Mouse (Mus musculus): ENCODE measurements around the gene E030018B13Rik. TPM values are rescaled to one million over a fixed set of nuclear protein-coding genes. Genes with fewer than 3 reads are reported as not detected.

E030018B13Rik gene
- total and polyA plus RNA-seq, 3 experiments = not detected

DNA sequence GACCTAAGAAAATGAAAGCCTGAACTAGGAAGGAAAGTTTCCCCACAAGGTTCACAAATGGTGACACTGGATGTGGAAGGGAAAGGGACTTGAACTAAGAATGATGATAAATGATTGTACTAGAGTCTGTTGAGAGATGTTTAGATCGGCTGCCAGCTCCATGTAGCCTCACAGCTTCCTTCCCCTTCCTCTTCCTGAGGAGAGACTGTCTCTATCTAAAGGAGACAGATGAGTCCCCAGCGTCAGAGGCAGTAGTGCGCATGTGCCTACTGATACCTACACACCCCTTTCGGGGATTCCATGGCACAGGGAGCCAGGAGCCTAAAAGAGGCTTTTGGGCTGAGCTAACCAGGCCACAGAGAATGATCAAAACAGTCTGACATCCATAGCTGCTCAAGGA lies 24.8 kb downstream of the E030018B13Rik start:
- intact Hi-C loops (cut with DNase I) = loop anchor here (2.0 to 5.0 kb wide), 3 partner anchors 51 to 135 kb away; no protein-coding TSS in a partner anchor
- WGBS = 62% methylated on average over 4 of the region's 4 CpGs
- Histone ChIP-seq H3K27me3 (ENCODE audit: control insufficient read depth, insufficient read depth, low read length) (no peaks in the 10 kb centered on the region), H3K4me1 (ENCODE audit: control insufficient read depth, insufficient read depth, low read length) (peaks cover 2% of the 10 kb centered on the region; the same call in 1 of the 2 replicates), H3K36me3 (ENCODE audit: control insufficient read depth, insufficient read depth, low read length) (no peaks in the 10 kb centered on the region), H3K4me3 (no peak overlapping the region), H3K79me2 (replicated peaks; ENCODE audit: control insufficient read depth, insufficient read depth, low read length) (no peaks in the 10 kb centered on the region), H3K9ac (ENCODE audit: low read depth, low read length) (no peak overlapping the region), H3K27ac (no peak overlapping the region)
- TF ChIP-seq CTCF (IDR thresholded peaks at IDR 0.05) (no peak), EP300 (IDR thresholded peaks at IDR 0.05; ENCODE audit: insufficient read depth, low read depth, low read length) (no peak), POLR2A (IDR thresholded peaks at IDR 0.05; ENCODE audit: insufficient read depth, low read depth, low read length) (no peak)
- no peak for DNase-seq

DNA sequence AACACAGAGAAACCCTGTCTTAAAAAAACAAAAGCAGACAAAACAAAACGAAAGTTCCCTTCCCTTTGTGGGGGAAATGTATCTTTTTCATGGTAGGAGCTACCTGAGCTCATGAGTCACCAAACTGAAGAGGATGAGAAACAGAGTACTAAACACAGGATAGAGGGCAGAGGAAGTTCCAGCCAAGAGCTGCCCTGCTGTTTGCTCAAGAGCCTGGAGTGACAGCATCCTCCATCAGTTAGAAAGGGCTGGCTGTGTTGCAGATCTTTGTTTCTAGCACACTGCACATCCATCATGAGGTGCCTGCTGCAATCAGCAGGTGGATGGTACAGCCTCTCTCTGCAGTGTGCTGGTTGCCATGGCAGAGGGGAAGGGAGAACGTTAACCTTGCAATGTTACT lies 27.3 kb downstream of the E030018B13Rik start:
- Histone ChIP-seq H3K27me3 (ENCODE audit: control insufficient read depth, insufficient read depth, low read length) (no peaks in the 10 kb centered on the region), H3K27ac (no peak overlapping the region), H3K4me1 (ENCODE audit: control insufficient read depth, insufficient read depth, low read length) (peaks cover 2% of the 10 kb centered on the region; the same call in 1 of the 2 replicates), H3K36me3 (ENCODE audit: control insufficient read depth, insufficient read depth, low read length) (no peaks in the 10 kb centered on the region), H3K9ac (ENCODE audit: low read depth, low read length) (no peak overlapping the region), H3K79me2 (replicated peaks; ENCODE audit: control insufficient read depth, insufficient read depth, low read length) (no peaks in the 10 kb centered on the region), H3K4me3 (no peak overlapping the region)
- WGBS = 53% methylated on average over 2 of the region's 2 CpGs
- intact Hi-C loops (cut with DNase I) = loop anchor here (5.0 kb wide), 2 partner anchors 48 to 113 kb away; no protein-coding TSS in a partner anchor
- DNase-seq = no peak
- TF ChIP-seq CTCF (IDR thresholded peaks at IDR 0.05) = no peak
- TF ChIP-seq EP300 (IDR thresholded peaks at IDR 0.05; ENCODE audit: insufficient read depth, low read depth, low read length) = no peak
- TF ChIP-seq POLR2A (IDR thresholded peaks at IDR 0.05; ENCODE audit: insufficient read depth, low read depth, low read length) = no peak

DNA sequence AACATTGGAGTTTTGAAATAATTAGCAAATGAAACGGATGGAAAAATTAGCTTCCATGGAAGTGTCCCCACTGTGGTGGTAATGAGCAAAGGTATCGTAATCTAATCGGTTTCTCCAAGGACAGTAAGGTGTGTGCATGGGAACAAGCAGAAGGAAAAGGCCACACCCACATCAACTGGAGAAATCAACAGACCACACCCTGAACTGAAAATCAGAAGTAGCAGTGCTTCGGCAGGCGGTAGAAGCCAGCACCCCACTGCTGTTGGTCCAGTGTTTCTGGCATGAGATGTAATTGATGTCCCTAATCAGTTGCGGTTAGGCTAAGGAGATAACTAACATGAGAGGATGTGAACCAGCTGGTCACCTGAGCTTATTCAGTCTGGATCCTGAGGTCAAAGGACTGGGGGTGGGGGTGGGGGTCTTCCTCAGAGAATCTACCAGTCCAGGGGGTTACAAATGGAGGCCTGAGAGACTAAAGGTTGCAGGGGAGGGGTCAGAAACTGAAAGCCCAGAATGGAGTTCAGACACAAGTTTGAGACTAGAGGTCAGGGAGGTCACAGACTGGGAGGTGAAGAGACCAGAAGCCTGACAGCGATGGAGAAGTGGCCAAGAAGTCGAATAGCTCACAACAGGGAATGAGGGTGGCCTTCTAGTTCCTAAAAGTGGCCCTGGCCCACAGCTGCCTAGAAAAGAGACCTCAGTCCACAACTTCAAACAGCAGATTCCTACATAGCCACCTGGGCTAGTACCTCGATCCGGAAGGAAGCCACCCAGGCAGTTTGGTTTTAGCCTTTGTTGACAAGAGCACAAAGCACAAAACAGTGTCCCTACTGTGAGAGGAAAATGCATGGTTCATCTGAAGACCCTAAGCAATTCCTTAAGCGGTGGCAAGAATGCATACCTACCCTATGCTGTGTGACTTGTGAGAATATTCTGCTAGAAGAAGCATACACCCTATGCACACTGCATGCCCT lies 31.1 kb downstream of the E030018B13Rik start:
- no peaks in the 10 kb centered on the region for H3K36me3 ChIP-seq (ENCODE audit: control insufficient read depth, insufficient read depth, low read length)
- no peaks in the 10 kb centered on the region for H3K27me3 ChIP-seq (ENCODE audit: control insufficient read depth, insufficient read depth, low read length)
- no peak for DNase-seq
- TF ChIP-seq EP300 (IDR thresholded peaks at IDR 0.05; ENCODE audit: insufficient read depth, low read depth, low read length) = no peak
- TF ChIP-seq POLR2A (IDR thresholded peaks at IDR 0.05; ENCODE audit: insufficient read depth, low read depth, low read length) = no peak
- no peak for TF ChIP-seq CTCF (IDR thresholded peaks at IDR 0.05)
- H3K4me1 ChIP-seq (ENCODE audit: control insufficient read depth, insufficient read depth, low read length) = no peaks in the 10 kb centered on the region
- no peaks in the 10 kb centered on the region for H3K79me2 ChIP-seq (replicated peaks; ENCODE audit: control insufficient read depth, insufficient read depth, low read length)
- H3K9ac ChIP-seq (ENCODE audit: low read depth, low read length) = no peak overlapping the region
- intact Hi-C loops (cut with DNase I) = no loop called here
- no peak overlapping the region for H3K27ac ChIP-seq
- no peak overlapping the region for H3K4me3 ChIP-seq
- WGBS = 73% methylated on average over 11 of the region's 11 CpGs

DNA sequence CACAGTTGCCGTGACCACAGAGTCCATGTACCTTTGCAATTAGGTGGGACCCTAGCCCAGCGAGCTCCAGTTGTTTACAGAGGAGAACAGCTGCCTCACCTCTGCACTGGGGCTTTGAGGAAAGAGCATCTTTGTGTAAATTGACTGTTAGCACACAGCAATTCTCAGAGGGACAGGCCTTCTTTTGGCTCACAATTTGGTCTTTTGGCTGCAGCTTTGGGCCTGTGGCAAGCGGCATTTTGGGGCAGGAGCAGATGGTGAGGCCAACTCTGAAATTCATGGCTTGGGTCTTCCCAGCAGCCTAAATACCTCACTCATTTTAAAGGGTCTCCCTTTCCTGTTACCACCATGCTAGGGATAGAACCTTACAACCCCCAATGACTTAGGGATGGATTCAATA lies 32.5 kb downstream of the E030018B13Rik start:
- no peak for DNase-seq
- no peaks in the 10 kb centered on the region for H3K27me3 ChIP-seq (ENCODE audit: control insufficient read depth, insufficient read depth, low read length)
- H3K4me1 ChIP-seq (ENCODE audit: control insufficient read depth, insufficient read depth, low read length) = no peaks in the 10 kb centered on the region
- no peak overlapping the region for H3K9ac ChIP-seq (ENCODE audit: low read depth, low read length)
- intact Hi-C loops (cut with DNase I) = no loop called here
- no peak overlapping the region for H3K27ac ChIP-seq
- H3K79me2 ChIP-seq (replicated peaks; ENCODE audit: control insufficient read depth, insufficient read depth, low read length) = no peaks in the 10 kb centered on the region
- no peak for TF ChIP-seq EP300 (IDR thresholded peaks at IDR 0.05; ENCODE audit: insufficient read depth, low read depth, low read length)
- no peak overlapping the region for H3K4me3 ChIP-seq
- no peaks in the 10 kb centered on the region for H3K36me3 ChIP-seq (ENCODE audit: control insufficient read depth, insufficient read depth, low read length)
- WGBS = 91% methylated on average over 3 of the region's 3 CpGs

DNA sequence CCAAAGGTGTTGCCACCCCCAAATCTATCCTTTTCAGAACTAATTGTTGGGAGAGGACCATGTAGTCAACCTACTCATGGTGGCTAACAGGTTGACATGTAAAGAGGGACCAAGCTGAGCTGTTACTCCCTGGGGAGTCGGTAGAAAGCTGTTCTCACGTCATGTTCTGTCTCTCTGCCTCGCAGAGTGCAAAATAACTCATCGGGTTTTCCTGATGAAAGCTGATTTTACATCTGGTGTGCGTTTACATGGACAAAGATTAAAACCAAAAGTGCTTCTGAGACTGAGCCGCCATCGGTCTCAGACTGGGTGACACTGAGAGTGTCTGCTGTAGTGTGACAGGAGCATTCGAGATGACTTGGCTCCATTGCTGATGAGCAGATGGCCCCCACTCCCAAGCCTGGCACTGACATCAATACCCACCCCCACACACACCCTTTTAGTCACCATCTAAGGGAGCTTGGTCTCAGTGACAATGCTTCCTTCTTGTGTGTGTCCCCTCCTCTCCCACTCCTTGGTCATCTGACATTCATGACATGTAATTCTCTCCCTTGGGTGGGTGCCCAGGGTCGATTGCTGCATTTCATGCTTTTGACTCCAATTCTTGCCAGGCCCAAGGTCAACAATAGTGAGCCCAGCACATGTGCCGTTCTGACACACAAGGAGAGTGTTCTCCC lies 34.4 kb downstream of the E030018B13Rik start:
- no peak overlapping the region for H3K27ac ChIP-seq
- no peak overlapping the region for H3K9ac ChIP-seq (ENCODE audit: low read depth, low read length)
- H3K27me3 ChIP-seq (ENCODE audit: control insufficient read depth, insufficient read depth, low read length) = no peaks in the 10 kb centered on the region
- intact Hi-C loops (cut with DNase I) = no loop called here
- no peaks in the 10 kb centered on the region for H3K4me1 ChIP-seq (ENCODE audit: control insufficient read depth, insufficient read depth, low read length)
- no peak for DNase-seq
- WGBS = 64% methylated on average over 10 of the region's 10 CpGs
- TF ChIP-seq POLR2A (IDR thresholded peaks at IDR 0.05; ENCODE audit: insufficient read depth, low read depth, low read length) (no peak), EP300 (IDR thresholded peaks at IDR 0.05; ENCODE audit: insufficient read depth, low read depth, low read length) (no peak), CTCF (IDR thresholded peaks at IDR 0.05) (no peak)
- no peaks in the 10 kb centered on the region for H3K36me3 ChIP-seq (ENCODE audit: control insufficient read depth, insufficient read depth, low read length)
- no peaks in the 10 kb centered on the region for H3K79me2 ChIP-seq (replicated peaks; ENCODE audit: control insufficient read depth, insufficient read depth, low read length)
- H3K4me3 ChIP-seq = no peak overlapping the region

Data from heart, adult 2 months (tissue).